Mouse (Mus musculus) neural tube, embryonic 14.5 days (tissue): ENCODE results near the gene Cmip. TPM values are rescaled to one million over a fixed set of nuclear protein-coding genes. Genes with fewer than 3 reads are reported as not detected.

ENCODE experiments used
- ATAC-seq: fragments of 200-750 bp; cut with Nextera tagmentation; 2 replicates; pipeline ENCODE4 v1.8.0; 2017; ENCODE audit warnings: low read depth, mild to moderate bottlenecking, moderate TSS enrichment, moderate library complexity
- H3K27ac ChIP-seq: fragments of 300-500 bp; sonication (generic); 2 replicates; pipeline ENCODE4 v1.5.1; 2014; ENCODE audit warnings: low read depth, mild to moderate bottlenecking, control low read depth, low read length, moderate library complexity, mixed read lengths
- H3K27me3 ChIP-seq: fragments of 300-500 bp; sonication (generic); 2 replicates; pipeline ENCODE4 v1.6.1; 2014; ENCODE audit warnings: low read length; ENCODE audit not compliant: control insufficient read depth, insufficient read depth
- H3K36me3 ChIP-seq: fragments of 300-500 bp; sonication (generic); 2 replicates; pipeline ENCODE4 v1.6.1; 2014; ENCODE audit warnings: low read length, mixed read lengths; ENCODE audit not compliant: control insufficient read depth, insufficient read depth
- H3K4me1 ChIP-seq: fragments of 300-500 bp; sonication (generic); 2 replicates; pipeline ENCODE4 v1.6.1; 2014; ENCODE audit warnings: low read length; ENCODE audit not compliant: control insufficient read depth, insufficient read depth
- H3K4me2 ChIP-seq: fragments of 300-500 bp; sonication (generic); 2 replicates; pipeline ENCODE4 v1.6.1; 2014; ENCODE audit warnings: mild to moderate bottlenecking, low read depth, low read length, control low read depth
- H3K4me3 ChIP-seq: fragments of 300-500 bp; sonication (generic); 2 replicates; pipeline ENCODE4 v1.5.1; 2014; ENCODE audit warnings: low read depth, low read length, control low read depth, mixed read lengths
- H3K9ac ChIP-seq: fragments of 300-500 bp; sonication (generic); replicated peaks from 2 replicates; pipeline ENCODE4 v1.6.1; 2014; ENCODE audit warnings: low read depth, mild to moderate bottlenecking, control low read depth, low read length, mixed read lengths
- H3K9me3 ChIP-seq: fragments of 300-500 bp; sonication (generic); 2 replicates; pipeline ENCODE4 v1.6.1; 2016; ENCODE audit warnings: low read length; ENCODE audit not compliant: control insufficient read depth
- WGBS: fragments of 180-500 bp; shearing (Covaris S2); extraction: QIAGEN DNeasy Blood & Tissue Kit; methylation state at CpG from one replicate; pipeline ENCODE4 v1.1.7; 2014; 5-methylcytosine and 5-hydroxymethylcytosine counted together
- polyA plus RNA-seq: library from polyadenylated mRNA; unstranded; fragments of >200 nt; fragmentation: Nextera tagmentation; extraction: Ambion mirVana; gene quantifications from 2 replicates; pipeline ENCODE4 v1.2.1, GENCODE M21; 2014

Gene Cmip
- polyA plus RNA-seq, 1 experiment from 2014 or later, result 135 TPM

GRCm38 (mm10) chr8:117253390-117254269, 3.2 kb upstream of the Cmip start:
- ATAC-seq, result no peak
- no peak overlapping the region for H3K9ac ChIP-seq
- H3K36me3 ChIP-seq, result no peaks in the 10 kb centered on the region
- H3K4me3 ChIP-seq, result no peak overlapping the region
- WGBS, result 94% methylated on average over 17 of the region's 17 CpGs
- no peak overlapping the region; the same call in 1 of the 2 replicates for H3K27ac ChIP-seq
- H3K9me3 ChIP-seq, result no peaks in the 10 kb centered on the region
- no peaks in the 10 kb centered on the region for H3K4me1 ChIP-seq
- no peaks in the 10 kb centered on the region; the same call in 1 of the 2 replicates for H3K27me3 ChIP-seq
- H3K4me2 ChIP-seq, result no peak overlapping the region

GRCm38 (mm10) chr8:117254496-117254895, 2.4 kb upstream of the Cmip start:
- Histone ChIP-seq H3K9me3 (no peaks in the 10 kb centered on the region), H3K4me3 (no peak overlapping the region), H3K36me3 (no peaks in the 10 kb centered on the region), H3K9ac (no peak overlapping the region), H3K4me1 (no peaks in the 10 kb centered on the region), H3K4me2 (no peak overlapping the region), H3K27ac (no peak overlapping the region), H3K27me3 (no peaks in the 10 kb centered on the region; the same call in 1 of the 2 replicates)
- 86% methylated on average over 6 of the region's 6 CpGs for WGBS
- ATAC-seq, result no peak

GRCm38 (mm10) chr8:117256292-117256938, 449 bp upstream of the Cmip start:
- H3K36me3 ChIP-seq, result no peaks in the 10 kb centered on the region
- H3K4me1 ChIP-seq, result peaks cover 15% of the 10 kb centered on the region
- peak; percentile 84 for ATAC-seq
- H3K4me3 ChIP-seq, result peak overlapping the region; percentile 98
- H3K9me3 ChIP-seq, result no peaks in the 10 kb centered on the region
- under 1% methylated on average over 60 of the region's 92 CpGs for WGBS
- H3K4me2 ChIP-seq, result peak overlapping the region; percentile 98
- no peaks in the 10 kb centered on the region; the same call in 1 of the 2 replicates for H3K27me3 ChIP-seq
- peak overlapping the region; percentile 100 for H3K9ac ChIP-seq
- peak overlapping the region; percentile 96 for H3K27ac ChIP-seq

GRCm38 (mm10) chr8:117257821-117258575, 1.1 kb downstream of the Cmip start:
- Histone ChIP-seq H3K4me1 (peaks cover 27% of the 10 kb centered on the region), H3K4me2 (peak overlapping the region; percentile 98), H3K9ac (peak overlapping the region; percentile 100), H3K27me3 (no peaks in the 10 kb centered on the region; the same call in 1 of the 2 replicates), H3K27ac (peak overlapping the region; percentile 96), H3K36me3 (no peaks in the 10 kb centered on the region), H3K9me3 (no peaks in the 10 kb centered on the region), H3K4me3 (peak overlapping the region; percentile 98)
- no peak for ATAC-seq
- WGBS, result 2% methylated on average over 22 of the region's 22 CpGs

GRCm38 (mm10) chr8:117258576-117259040, 1.7 kb downstream of the Cmip start:
- H3K9me3 ChIP-seq, result no peaks in the 10 kb centered on the region
- H3K9ac ChIP-seq, result peak overlapping the region; percentile 100
- H3K36me3 ChIP-seq, result no peaks in the 10 kb centered on the region
- 28% methylated on average over 6 of the region's 6 CpGs for WGBS
- H3K4me3 ChIP-seq, result peak overlapping the region; percentile 98
- peak overlapping the region; percentile 96 for H3K27ac ChIP-seq
- no peaks in the 10 kb centered on the region; the same call in 1 of the 2 replicates for H3K27me3 ChIP-seq
- no peak for ATAC-seq
- H3K4me1 ChIP-seq, result peaks cover 29% of the 10 kb centered on the region
- peak overlapping the region; percentile 98 for H3K4me2 ChIP-seq

GRCm38 (mm10) chr8:117259431-117260001, 2.7 kb downstream of the Cmip start:
- WGBS, result 31% methylated on average over 11 of the region's 11 CpGs
- Histone ChIP-seq H3K27ac (peak overlapping the region; percentile 96), H3K9me3 (no peaks in the 10 kb centered on the region), H3K4me3 (peak overlapping the region; percentile 98), H3K4me1 (peaks cover 29% of the 10 kb centered on the region), H3K36me3 (no peaks in the 10 kb centered on the region), H3K27me3 (no peaks in the 10 kb centered on the region; the same call in 1 of the 2 replicates), H3K9ac (peak overlapping the region; percentile 100), H3K4me2 (peak overlapping the region; percentile 98)
- no peak for ATAC-seq

- H3K4me1 ChIP-seq, result peaks cover 29% of the 10 kb centered on the region
These were observed 3.5 kb downstream of the Cmip start for GRCm38 (mm10) chr8:117260234-117260929.

GRCm38 (mm10) chr8:117260930-117261475, 4.1 kb downstream of the Cmip start:
- no peak for ATAC-seq
- Histone ChIP-seq H3K4me1 (peaks cover 29% of the 10 kb centered on the region), H3K4me2 (peak overlapping the region; percentile 98), H3K4me3 (peak overlapping the region; percentile 98), H3K36me3 (no peaks in the 10 kb centered on the region), H3K9me3 (no peaks in the 10 kb centered on the region), H3K27me3 (no peaks in the 10 kb centered on the region; the same call in 1 of the 2 replicates), H3K27ac (peak overlapping the region; percentile 79), H3K9ac (peak overlapping the region; percentile 100)
- 24% methylated on average over 14 of the region's 14 CpGs for WGBS

More at GRCm38 (mm10) chr8:117260234-117260929, 3.5 kb downstream of the Cmip start:
- Histone ChIP-seq H3K9me3 (no peaks in the 10 kb centered on the region), H3K9ac (peak overlapping the region; percentile 100), H3K4me2 (peak overlapping the region; percentile 98), H3K4me3 (peak overlapping the region; percentile 98), H3K27ac (peak overlapping the region; percentile 79), H3K36me3 (no peaks in the 10 kb centered on the region), H3K27me3 (no peaks in the 10 kb centered on the region; the same call in 1 of the 2 replicates)
- ATAC-seq, result no peak
- WGBS, result 9% methylated on average over 14 of the region's 14 CpGs
